Mouse (Mus musculus): ENCODE data around the gene Rnaseh2c. TPM values are rescaled to one million over a fixed set of nuclear protein-coding genes. Genes with fewer than 3 reads are reported as not detected.

Gene Rnaseh2c
- polyA plus RNA-seq (2014; fragmentation: Nextera tagmentation; extraction: Ambion mirVana): 158 and 198 TPM in 2 replicates

DNA sequence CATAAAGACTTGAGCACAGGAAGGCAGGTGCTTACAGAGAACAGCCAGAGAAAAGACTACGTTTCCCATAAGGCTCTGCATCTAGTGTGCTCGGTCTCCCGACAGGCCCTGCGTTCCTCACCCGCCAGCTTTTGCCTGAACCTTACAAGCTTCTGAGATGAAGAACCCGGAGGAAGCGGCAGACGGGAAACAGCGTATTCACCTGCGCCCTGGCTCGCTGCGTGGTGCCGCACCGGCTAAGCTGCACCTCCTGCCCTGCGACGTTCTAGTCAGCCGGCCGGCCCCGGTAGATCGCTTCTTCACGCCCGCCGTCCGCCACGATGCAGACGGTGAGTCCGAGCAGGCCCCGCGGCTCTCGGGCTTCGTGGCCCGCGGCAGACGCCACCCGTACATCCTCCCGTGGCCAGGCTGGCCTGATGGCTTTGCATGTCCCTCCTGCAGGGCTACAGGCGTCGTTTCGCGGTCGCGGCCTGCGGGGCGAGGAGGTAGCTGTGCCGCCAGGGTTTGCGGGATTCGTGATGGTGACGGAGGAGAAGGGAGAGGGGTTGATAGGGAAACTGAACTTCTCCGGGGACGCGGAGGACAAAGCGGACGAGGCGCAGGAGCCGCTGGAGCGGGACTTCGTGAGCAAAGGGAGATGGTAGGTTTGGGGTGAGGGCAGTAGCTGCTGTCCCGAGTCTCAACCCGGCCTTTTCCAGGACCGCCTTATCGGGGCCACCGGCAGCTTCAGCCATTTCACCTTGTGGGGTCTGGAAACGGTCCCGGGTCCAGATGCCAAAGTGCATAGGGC, at the start of gene Rnaseh2c:
Rnaseh2c (plus strand) TSS at position 122 of the 790 bp plus-strand sequence.
- ATAC-seq (replicated peaks; ENCODE audit: low FRiP score) (peak; percentile 91), DNase-seq (ENCODE audit: low spot score) (peak; percentile 84)
- Histone ChIP-seq H3K4me2 (ENCODE audit: low read depth, low read length, severe bottlenecking) (peak within 1 kb of the TSS; percentile 94), H3K9me3 (ENCODE audit: control insufficient read depth, low read length) (no peaks in the 10 kb centered on the region), H3K9ac (ENCODE audit: low read length) (peak within 1 kb of the TSS; percentile 98), H3K27me3 (ENCODE audit: control insufficient read depth, insufficient read depth, low read length) (no peaks in the 10 kb centered on the region), H3K4me3 (ENCODE audit: low read depth, low read length) (peak within 1 kb of the TSS; percentile 94), H3K36me3 (ENCODE audit: control insufficient read depth, insufficient read depth, low read length) (peaks cover 12% of the 10 kb centered on the region), H3K4me1 (replicated peaks; ENCODE audit: control insufficient read depth, insufficient read depth, low read length) (peaks cover 5% of the 10 kb centered on the region; the same call in 1 of the 2 replicates), H3K27ac (ENCODE audit: low read depth, low read length) (peak within 1 kb of the TSS; percentile 82)
- under 1% methylated on average over 64 of the region's 64 CpGs for WGBS

DNA sequence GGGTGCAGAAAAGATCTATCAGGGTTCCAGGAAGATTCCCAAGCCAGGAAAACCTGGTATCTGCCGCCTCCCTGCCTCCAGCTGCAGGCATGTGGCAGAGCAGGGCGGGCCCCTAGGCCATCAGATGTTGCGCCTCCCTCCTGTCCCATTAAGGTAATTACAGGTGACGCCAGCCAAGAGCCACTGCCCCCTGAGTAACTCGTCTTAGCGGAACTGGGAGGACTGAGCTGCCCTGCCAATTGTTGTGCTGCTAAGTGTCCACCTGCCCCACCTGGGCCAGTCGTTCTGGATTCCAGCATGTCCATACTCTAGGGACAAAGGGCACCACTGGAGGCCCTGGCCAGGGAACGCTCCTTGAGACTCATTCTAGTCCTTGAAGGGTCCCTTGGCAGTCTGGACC, 47.9 kb upstream of the Rnaseh2c start:
- no peak overlapping the region for H3K4me2 ChIP-seq (ENCODE audit: low read depth, low read length, severe bottlenecking)
- WGBS: 57% methylated on average over 8 of the region's 8 CpGs
- H3K27me3 ChIP-seq (ENCODE audit: control insufficient read depth, insufficient read depth, low read length): peaks cover 16% of the 10 kb centered on the region
- ATAC-seq (replicated peaks; ENCODE audit: low FRiP score) (no peak), DNase-seq (ENCODE audit: low spot score) (no peak)
- H3K4me3 ChIP-seq (ENCODE audit: low read depth, low read length): no peak overlapping the region
- no peak overlapping the region for H3K9ac ChIP-seq (ENCODE audit: low read length)
- no peaks in the 10 kb centered on the region for H3K4me1 ChIP-seq (replicated peaks; ENCODE audit: control insufficient read depth, insufficient read depth, low read length)
- no peaks in the 10 kb centered on the region for H3K9me3 ChIP-seq (ENCODE audit: control insufficient read depth, low read length)
- H3K36me3 ChIP-seq (ENCODE audit: control insufficient read depth, insufficient read depth, low read length): no peaks in the 10 kb centered on the region
- no peak overlapping the region for H3K27ac ChIP-seq (ENCODE audit: low read depth, low read length)

DNA sequence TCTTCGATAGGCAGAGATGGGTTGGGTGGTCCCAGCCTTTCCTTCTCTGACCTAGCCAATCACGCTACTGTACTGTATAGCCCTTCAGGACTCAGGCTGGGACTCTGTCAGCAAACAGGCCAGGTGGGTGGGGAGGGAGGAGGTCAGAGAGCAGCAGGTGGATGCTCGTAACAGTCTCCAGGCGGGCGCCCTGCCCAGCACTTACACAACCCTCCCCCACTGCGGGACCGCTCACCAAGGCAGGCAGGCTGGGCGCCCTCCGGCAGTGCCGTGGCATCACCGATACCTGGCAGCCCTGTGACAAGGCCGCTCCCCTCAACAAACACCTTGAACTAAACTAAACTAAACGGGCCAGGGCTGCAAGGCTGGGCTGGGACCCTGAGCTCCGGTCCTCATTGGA, 47.5 kb upstream of the Rnaseh2c start:
- ATAC-seq (replicated peaks; ENCODE audit: low FRiP score): no peak
- H3K4me2 ChIP-seq (ENCODE audit: low read depth, low read length, severe bottlenecking): no peak overlapping the region
- no peak overlapping the region for H3K9ac ChIP-seq (ENCODE audit: low read length)
- H3K27ac ChIP-seq (ENCODE audit: low read depth, low read length): no peak overlapping the region
- no peak overlapping the region for H3K4me3 ChIP-seq (ENCODE audit: low read depth, low read length)
- peaks cover 20% of the 10 kb centered on the region for H3K27me3 ChIP-seq (ENCODE audit: control insufficient read depth, insufficient read depth, low read length)
- H3K4me1 ChIP-seq (replicated peaks; ENCODE audit: control insufficient read depth, insufficient read depth, low read length): no peaks in the 10 kb centered on the region
- H3K36me3 ChIP-seq (ENCODE audit: control insufficient read depth, insufficient read depth, low read length): no peaks in the 10 kb centered on the region
- whole genome bisulfite sequencing: 74% methylated on average over 14 of the region's 14 CpGs
- no peaks in the 10 kb centered on the region for H3K9me3 ChIP-seq (ENCODE audit: control insufficient read depth, low read length)
- no peak for DNase-seq (ENCODE audit: low spot score)

DNA sequence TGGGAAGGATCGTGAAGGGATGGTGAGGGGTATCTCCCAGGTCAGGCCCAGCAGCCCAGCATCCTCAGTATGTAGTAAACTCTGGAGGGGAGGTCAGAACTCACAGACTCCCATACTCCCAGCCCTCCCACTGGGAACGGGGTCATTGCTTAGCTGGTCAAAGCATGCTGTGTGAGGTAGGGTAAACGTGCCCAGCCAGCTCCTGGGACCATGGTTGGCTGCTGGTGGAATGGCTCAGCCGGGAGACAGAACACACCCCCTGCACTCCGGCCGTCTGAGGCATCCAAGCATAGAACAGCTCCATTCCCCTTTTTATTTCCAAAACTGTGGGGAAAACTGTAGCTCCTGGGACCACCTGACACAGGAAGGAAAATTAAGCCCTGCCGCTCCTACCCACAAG, 43.5 kb upstream of the Rnaseh2c start:
- Histone ChIP-seq H3K4me1 (replicated peaks; ENCODE audit: control insufficient read depth, insufficient read depth, low read length) (peaks cover 11% of the 10 kb centered on the region), H3K27me3 (ENCODE audit: control insufficient read depth, insufficient read depth, low read length) (peaks cover 56% of the 10 kb centered on the region), H3K36me3 (ENCODE audit: control insufficient read depth, insufficient read depth, low read length) (no peaks in the 10 kb centered on the region), H3K9me3 (ENCODE audit: control insufficient read depth, low read length) (no peaks in the 10 kb centered on the region), H3K4me3 (ENCODE audit: low read depth, low read length) (no peak overlapping the region), H3K4me2 (ENCODE audit: low read depth, low read length, severe bottlenecking) (no peak overlapping the region), H3K27ac (ENCODE audit: low read depth, low read length) (no peak overlapping the region), H3K9ac (ENCODE audit: low read length) (no peak overlapping the region)
- ATAC-seq (replicated peaks; ENCODE audit: low FRiP score) (no peak), DNase-seq (ENCODE audit: low spot score) (no peak)
- WGBS: 43% methylated on average over 7 of the region's 7 CpGs

DNA sequence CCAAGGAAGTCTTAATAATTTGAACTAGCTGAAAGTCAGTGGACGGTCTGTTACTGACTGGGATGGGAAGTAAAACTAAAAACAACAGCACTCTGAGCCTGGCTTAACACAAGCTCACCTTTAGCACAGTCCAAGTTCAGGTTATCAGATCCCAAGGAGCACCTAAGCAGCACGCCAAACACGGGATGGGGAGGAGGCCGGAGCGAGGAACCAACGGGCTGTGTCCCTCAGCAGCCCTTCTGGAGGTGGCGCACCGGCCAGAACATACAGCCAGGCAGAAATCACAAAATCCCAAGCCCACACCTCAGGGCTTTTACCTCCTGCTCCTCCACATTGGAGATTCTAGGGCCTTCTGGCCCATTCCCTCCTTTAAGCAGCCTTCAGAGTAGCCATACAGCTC, 42.9 kb upstream of the Rnaseh2c start:
- ATAC-seq (replicated peaks; ENCODE audit: low FRiP score): no peak

DNA sequence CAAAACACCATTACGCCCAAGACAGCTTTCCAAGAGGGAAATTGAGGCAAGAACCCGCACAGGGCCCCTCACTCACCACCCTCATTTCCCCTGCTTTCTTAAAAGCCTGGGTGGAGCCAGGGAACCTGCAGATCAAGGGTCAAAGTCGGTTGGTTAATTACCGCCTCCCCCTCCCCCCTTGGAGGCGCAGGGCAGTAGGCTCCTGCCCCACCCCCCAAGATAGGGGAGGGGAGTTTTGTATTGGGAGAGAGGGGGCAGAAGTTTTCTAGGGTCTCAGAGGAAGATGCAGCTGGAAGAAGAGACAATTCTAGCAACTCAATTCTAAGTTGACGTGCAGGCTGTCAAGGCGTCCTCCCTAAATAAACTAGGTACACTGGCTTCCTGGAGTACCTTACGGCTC, 42.4 kb upstream of the Rnaseh2c start:
- no peak overlapping the region for H3K27ac ChIP-seq (ENCODE audit: low read depth, low read length)
- no peaks in the 10 kb centered on the region for H3K36me3 ChIP-seq (ENCODE audit: control insufficient read depth, insufficient read depth, low read length)
- H3K4me1 ChIP-seq (replicated peaks; ENCODE audit: control insufficient read depth, insufficient read depth, low read length): peaks cover 11% of the 10 kb centered on the region
- WGBS: 17% methylated on average over 8 of the region's 8 CpGs
- ATAC-seq (replicated peaks; ENCODE audit: low FRiP score): no peak
- peaks cover 58% of the 10 kb centered on the region for H3K27me3 ChIP-seq (ENCODE audit: control insufficient read depth, insufficient read depth, low read length)
- no peak for DNase-seq (ENCODE audit: low spot score)
- no peak overlapping the region for H3K4me3 ChIP-seq (ENCODE audit: low read depth, low read length)
- no peaks in the 10 kb centered on the region for H3K9me3 ChIP-seq (ENCODE audit: control insufficient read depth, low read length)
- no peak overlapping the region for H3K9ac ChIP-seq (ENCODE audit: low read length)
- no peak overlapping the region for H3K4me2 ChIP-seq (ENCODE audit: low read depth, low read length, severe bottlenecking)

More for the DNA sequence above, 42.9 kb upstream of the Rnaseh2c start:
- Histone ChIP-seq H3K4me2 (ENCODE audit: low read depth, low read length, severe bottlenecking) (no peak overlapping the region), H3K4me3 (ENCODE audit: low read depth, low read length) (no peak overlapping the region), H3K36me3 (ENCODE audit: control insufficient read depth, insufficient read depth, low read length) (no peaks in the 10 kb centered on the region), H3K27ac (ENCODE audit: low read depth, low read length) (no peak overlapping the region), H3K27me3 (ENCODE audit: control insufficient read depth, insufficient read depth, low read length) (peaks cover 58% of the 10 kb centered on the region), H3K4me1 (replicated peaks; ENCODE audit: control insufficient read depth, insufficient read depth, low read length) (peaks cover 11% of the 10 kb centered on the region), H3K9me3 (ENCODE audit: control insufficient read depth, low read length) (no peaks in the 10 kb centered on the region), H3K9ac (ENCODE audit: low read length) (no peak overlapping the region)
- 56% methylated on average over 8 of the region's 8 CpGs for WGBS
- no peak for DNase-seq (ENCODE audit: low spot score)

DNA sequence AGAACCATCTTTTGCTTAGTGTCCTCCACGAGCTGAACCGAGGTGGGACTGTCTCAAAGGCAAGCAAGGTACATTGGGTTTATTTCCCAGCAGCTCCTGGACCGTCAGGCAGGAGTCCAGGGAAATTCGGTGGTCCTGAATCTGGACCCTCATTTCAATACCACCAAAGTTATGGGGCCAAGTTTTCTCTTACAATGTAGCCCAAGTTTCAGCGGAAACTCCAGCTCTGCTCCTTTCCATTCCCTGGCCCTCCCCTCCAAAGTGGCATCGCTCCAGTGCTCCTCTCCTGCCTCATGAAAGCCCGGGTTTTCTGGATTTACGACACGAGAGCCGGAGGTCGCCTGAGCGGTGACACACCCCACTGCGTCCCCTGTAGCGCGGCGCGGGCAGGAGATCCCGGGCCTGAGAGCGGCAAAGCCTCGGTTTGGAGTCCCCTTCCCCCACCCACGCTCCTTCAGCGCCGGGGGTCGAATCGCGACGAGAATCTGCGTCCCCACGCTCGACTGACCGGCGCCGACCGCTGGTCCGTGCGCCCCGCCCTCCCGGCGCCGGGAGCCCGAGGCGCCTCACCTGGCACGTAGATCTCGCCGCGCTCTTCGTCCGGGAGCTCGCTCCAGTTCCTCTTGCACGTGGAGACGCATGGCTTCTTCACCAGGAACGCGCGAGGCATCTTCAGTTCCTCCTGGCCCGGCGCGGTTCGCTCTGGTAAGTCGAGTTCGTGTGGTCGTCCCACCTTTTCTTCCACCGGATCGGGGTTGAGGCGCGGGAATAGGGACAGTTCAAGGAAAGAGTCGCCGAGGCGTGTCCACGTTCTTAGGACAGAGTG, 41.8 kb upstream of the Rnaseh2c start:
- H3K27me3 ChIP-seq (ENCODE audit: control insufficient read depth, insufficient read depth, low read length): peaks cover 58% of the 10 kb centered on the region
- no peaks in the 10 kb centered on the region for H3K9me3 ChIP-seq (ENCODE audit: control insufficient read depth, low read length)
- H3K9ac ChIP-seq (ENCODE audit: low read length): no peak overlapping the region
- H3K4me2 ChIP-seq (ENCODE audit: low read depth, low read length, severe bottlenecking): peak overlapping the region; percentile 52
- DNase-seq (ENCODE audit: low spot score) (no peak), ATAC-seq (replicated peaks; ENCODE audit: low FRiP score) (no peak)
- peaks cover 11% of the 10 kb centered on the region for H3K4me1 ChIP-seq (replicated peaks; ENCODE audit: control insufficient read depth, insufficient read depth, low read length)
- WGBS: 1% methylated on average over 69 of the region's 69 CpGs
- H3K4me3 ChIP-seq (ENCODE audit: low read depth, low read length): peak overlapping the region; percentile 21
- no peaks in the 10 kb centered on the region for H3K36me3 ChIP-seq (ENCODE audit: control insufficient read depth, insufficient read depth, low read length)
- no peak overlapping the region for H3K27ac ChIP-seq (ENCODE audit: low read depth, low read length)

DNA sequence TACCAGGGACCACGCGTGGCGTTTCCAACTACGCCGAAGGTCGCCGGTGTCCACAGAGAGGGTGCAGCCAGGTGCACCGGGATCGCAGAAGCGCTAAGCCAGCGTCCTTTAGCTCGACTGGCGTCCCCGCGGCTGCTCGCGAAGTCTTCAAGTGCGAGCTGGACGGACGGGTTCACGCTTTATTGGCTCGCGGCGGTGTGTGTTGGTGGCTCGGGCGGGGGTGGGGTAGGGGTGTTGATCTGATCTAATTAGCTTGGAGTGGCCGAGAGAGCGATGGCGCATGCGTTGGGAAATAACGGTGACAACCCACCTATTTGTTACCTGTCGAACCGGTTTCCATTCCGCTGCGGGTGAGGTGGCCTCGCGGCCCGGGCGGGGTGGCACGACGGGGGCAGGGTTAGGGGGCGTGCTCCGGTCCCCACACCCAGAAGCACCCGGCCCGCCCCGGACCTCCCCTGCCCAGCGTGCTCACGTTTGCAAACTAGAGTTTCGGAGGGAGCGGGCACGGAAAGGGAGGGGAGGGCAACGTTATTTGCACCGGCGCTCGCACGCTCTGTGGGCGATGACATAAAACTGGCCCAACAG, 41.1 kb upstream of the Rnaseh2c start, which contains the start of gene Ovol1:
Ovol1 (minus strand) TSS at position 190 of the 585 bp plus-strand sequence.
- Histone ChIP-seq H3K9ac (ENCODE audit: low read length) (no peak within 1 kb of the TSS), H3K4me3 (ENCODE audit: low read depth, low read length) (peak within 1 kb of the TSS; percentile 21), H3K36me3 (ENCODE audit: control insufficient read depth, insufficient read depth, low read length) (no peaks in the 10 kb centered on the region), H3K27ac (ENCODE audit: low read depth, low read length) (no peak within 1 kb of the TSS), H3K27me3 (ENCODE audit: control insufficient read depth, insufficient read depth, low read length) (peaks cover 58% of the 10 kb centered on the region), H3K4me2 (ENCODE audit: low read depth, low read length, severe bottlenecking) (peak within 1 kb of the TSS; percentile 52), H3K4me1 (replicated peaks; ENCODE audit: control insufficient read depth, insufficient read depth, low read length) (peaks cover 11% of the 10 kb centered on the region), H3K9me3 (ENCODE audit: control insufficient read depth, low read length) (no peaks in the 10 kb centered on the region)
- ATAC-seq (replicated peaks; ENCODE audit: low FRiP score) (no peak), DNase-seq (ENCODE audit: low spot score) (no peak)
- 1% methylated on average over 57 of the region's 57 CpGs for WGBS

All from forebrain, embryonic 11.5 days (tissue).